Mouse (Mus musculus): ENCODE measurements around the gene Tinf2. TPM values are rescaled to one million over a fixed set of nuclear protein-coding genes. Genes with fewer than 3 reads are reported as not detected.
A peak's percentile ranks its signal among the peaks of the same experiment; 100 is the strongest.

Gene Tinf2
- polyA plus RNA-seq, 1 experiment from 2014 or later = 21.0 TPM

DNA sequence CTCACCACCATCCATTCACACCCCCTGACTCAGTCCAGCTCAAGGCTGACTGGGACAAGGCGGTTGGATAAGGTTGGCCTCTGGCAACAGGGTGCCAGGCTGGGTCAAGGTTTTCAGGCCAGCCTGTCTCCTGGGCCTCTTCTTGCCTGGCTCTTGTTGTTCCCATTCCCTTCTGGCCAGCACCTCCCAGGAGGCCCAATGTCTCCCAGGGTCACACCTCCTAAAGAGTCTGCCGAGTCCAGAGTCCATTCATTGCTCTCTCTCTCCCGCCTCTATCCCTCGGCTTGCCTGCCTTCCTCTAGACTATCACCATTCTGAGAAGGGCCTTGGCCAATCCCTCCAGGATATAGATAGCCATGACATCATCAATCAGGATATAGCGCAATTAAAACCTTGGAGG lies 23.6 kb downstream of the Tinf2 start:
- ATAC-seq (ENCODE audit: insufficient read depth) = no peak
- WGBS (ENCODE audit: insufficient replicate concordance) = 83% methylated on average over 5 of the region's 5 CpGs
- Histone ChIP-seq H3K27ac (replicated peaks) (no peak overlapping the region), H3K27me3 (no peaks in the 10 kb centered on the region), H3K4me1 (replicated peaks) (peaks cover 26% of the 10 kb centered on the region), H3K4me2 (no peak overlapping the region), H3K9me3 (replicated peaks) (no peaks in the 10 kb centered on the region), H3K9ac (no peak overlapping the region), H3K4me3 (replicated peaks) (no peak overlapping the region), H3K36me3 (replicated peaks) (peaks cover 32% of the 10 kb centered on the region)

DNA sequence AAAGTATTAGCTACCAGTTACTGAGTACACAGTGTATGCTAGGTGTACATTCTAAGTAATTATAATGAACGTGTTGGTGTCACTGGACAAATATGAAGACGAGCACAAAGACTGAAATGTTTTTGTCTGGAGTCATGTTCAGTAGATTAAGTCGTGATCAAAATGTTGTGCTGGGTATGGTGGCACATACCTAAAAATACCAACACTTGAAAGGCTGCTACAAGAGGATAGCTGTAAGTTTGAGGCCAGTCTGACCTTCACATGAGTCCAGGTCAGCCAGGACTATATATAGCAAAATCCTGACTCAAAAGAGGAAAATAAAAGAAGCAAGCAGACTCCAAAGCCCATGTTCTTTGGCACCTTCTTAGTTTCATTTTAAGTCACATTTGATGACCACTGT lies 24.7 kb downstream of the Tinf2 start:
- ATAC-seq (ENCODE audit: insufficient read depth) = no peak
- H3K36me3 ChIP-seq (replicated peaks) = peaks cover 24% of the 10 kb centered on the region
- no peaks in the 10 kb centered on the region for H3K27me3 ChIP-seq
- no peak overlapping the region for H3K4me3 ChIP-seq (replicated peaks)
- 80% methylated on average over 3 of the region's 3 CpGs for WGBS (ENCODE audit: insufficient replicate concordance)
- no peaks in the 10 kb centered on the region for H3K9me3 ChIP-seq (replicated peaks)
- H3K27ac ChIP-seq (replicated peaks) = no peak overlapping the region
- peaks cover 26% of the 10 kb centered on the region for H3K4me1 ChIP-seq (replicated peaks)
- no peak overlapping the region for H3K4me2 ChIP-seq
- no peak overlapping the region for H3K9ac ChIP-seq

DNA sequence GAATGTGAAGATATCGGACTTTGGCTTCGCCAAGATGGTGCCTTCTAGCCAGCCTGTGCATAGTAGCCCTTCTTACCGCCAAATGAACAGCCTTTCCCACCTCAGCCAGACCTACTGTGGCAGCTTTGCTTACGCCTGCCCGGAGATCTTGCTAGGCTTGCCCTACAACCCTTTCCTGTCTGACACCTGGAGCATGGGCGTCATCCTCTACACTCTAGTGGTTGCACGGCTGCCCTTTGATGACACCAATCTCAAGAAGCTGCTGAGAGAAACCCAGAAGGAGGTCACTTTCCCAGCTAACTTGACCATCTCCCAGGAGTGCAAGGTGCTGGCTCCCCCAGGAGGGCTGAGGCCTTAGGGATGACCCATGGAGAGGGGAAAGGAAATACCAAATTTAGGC lies 30.1 kb downstream of the Tinf2 start:
- Histone ChIP-seq H3K27ac (replicated peaks) (no peak overlapping the region), H3K4me3 (replicated peaks) (no peak overlapping the region), H3K27me3 (no peaks in the 10 kb centered on the region), H3K4me2 (no peak overlapping the region), H3K4me1 (replicated peaks) (peaks cover 10% of the 10 kb centered on the region; the same call in 1 of the 2 replicates), H3K9me3 (replicated peaks) (no peaks in the 10 kb centered on the region), H3K36me3 (replicated peaks) (peaks cover 7% of the 10 kb centered on the region), H3K9ac (no peak overlapping the region)
- no peak for ATAC-seq (ENCODE audit: insufficient read depth)
- WGBS (ENCODE audit: insufficient replicate concordance) = 73% methylated on average over 7 of the region's 7 CpGs

DNA sequence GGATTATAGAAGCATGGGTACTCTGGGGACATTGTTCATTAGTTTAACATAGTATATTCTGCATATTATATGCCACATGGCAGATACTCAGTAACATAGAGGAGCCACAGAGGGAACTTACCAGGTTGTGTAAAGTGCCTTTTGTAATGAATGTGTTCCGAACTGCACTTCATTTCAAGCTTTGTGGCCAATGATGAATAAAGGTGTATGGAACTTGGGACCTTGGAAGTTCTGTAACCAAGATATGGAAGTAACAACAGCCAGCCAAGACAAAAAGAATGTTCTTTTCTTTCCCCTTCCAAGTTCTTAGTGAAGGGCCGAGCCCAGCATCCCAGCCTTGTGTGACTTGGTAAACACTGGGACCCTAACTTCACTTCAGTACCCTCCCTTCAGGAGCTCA lies 31.7 kb downstream of the Tinf2 start, which contains the start of gene Tssk4:
TSS of gene Tssk4 (plus strand) at position 301 of the 400 bp plus-strand sequence.
- peaks cover 25% of the 10 kb centered on the region for H3K4me1 ChIP-seq (replicated peaks)
- no peaks in the 10 kb centered on the region for H3K27me3 ChIP-seq
- WGBS (ENCODE audit: insufficient replicate concordance) = 67% methylated on average over 2 of the region's 2 CpGs
- H3K27ac ChIP-seq (replicated peaks) = no peak within 1 kb of the TSS
- ATAC-seq (ENCODE audit: insufficient read depth) = no peak
- H3K4me3 ChIP-seq (replicated peaks) = no peak within 1 kb of the TSS
- no peak within 1 kb of the TSS for H3K9ac ChIP-seq
- peaks cover 15% of the 10 kb centered on the region for H3K36me3 ChIP-seq (replicated peaks)
- H3K4me2 ChIP-seq = no peak within 1 kb of the TSS
- no peaks in the 10 kb centered on the region for H3K9me3 ChIP-seq (replicated peaks)

DNA sequence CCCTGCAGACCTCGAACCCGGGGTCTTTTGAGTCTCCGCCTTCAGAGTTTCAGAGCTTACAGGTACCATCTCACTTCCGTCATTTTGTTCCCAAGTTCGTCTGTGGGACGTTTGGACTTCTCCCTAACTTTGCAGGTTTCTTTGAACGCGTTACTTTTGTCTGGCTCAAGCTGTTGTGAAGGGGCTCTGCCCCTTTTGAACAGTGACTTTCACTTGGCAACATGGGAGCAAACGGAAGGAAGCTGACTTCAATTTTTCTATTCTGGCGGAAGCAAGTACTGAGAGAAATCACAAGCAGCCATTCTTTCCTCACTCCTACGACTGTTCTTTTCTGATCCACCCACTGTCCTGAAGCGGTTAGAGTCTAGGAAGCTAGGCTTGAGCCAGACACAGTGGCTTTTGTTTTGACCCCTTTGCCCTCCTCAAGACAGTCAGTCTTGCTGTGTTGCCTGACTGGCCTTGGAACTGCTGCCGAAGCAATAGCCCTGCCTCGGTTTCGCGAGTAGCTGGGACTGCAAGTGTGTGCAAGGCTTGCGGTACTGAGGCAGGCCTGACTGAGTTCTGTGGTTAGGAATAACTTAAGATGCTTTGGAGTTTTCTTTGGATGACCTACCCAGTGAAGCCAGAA lies 37.2 kb downstream of the Tinf2 start:
- H3K4me2 ChIP-seq = peak overlapping the region; percentile 90
- WGBS (ENCODE audit: insufficient replicate concordance) = 17% methylated on average over 17 of the region's 17 CpGs
- no peak for ATAC-seq (ENCODE audit: insufficient read depth)

DNA sequence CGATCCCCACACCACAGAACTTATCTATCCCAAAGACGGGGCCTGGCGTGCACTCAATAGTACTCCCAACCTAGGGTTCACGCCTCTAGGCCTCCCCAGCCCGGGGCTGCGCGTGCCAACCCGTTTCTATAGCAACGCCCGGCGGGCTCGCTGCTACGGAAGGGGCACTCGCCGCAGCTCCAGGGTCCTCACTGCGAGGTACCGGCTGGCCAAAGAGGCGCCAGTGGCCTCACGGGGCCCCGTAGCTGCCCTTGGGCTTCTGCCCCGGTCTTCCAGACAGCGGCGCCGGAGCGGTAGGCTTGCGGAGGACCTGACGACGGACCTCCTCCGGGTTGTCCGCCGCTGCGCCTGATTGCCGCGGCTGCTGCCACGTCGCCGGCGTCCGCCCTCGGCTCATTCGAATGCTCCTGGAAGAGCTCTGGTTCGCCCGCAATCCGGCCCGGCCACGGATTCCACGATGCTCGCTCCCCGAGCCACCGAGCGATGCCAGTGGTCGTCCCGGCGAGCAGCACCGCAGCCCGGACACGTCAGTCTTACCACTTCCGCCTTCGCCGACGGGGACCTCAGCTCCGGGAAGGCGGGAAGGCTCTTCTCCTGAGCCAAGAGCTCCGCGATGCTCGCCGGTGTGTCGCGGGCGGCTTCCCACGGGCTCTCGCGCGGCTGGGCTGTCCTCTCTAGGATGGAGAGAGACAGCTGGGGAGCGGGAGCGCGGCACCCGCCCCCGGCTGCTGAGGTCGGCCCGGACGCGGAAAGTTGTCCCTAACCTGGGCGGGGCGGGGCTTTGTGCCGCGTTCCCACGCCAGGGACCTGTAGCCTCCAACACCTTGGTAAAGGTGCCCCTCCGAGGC lies 38.3 kb downstream of the Tinf2 start, which contains the start of gene Tm9sf1:
TSS of gene Tm9sf1 (minus strand) at position 747 of the 848 bp plus-strand sequence.
- Histone ChIP-seq H3K36me3 (replicated peaks) (peaks cover 51% of the 10 kb centered on the region), H3K27me3 (no peaks in the 10 kb centered on the region), H3K9me3 (replicated peaks) (no peaks in the 10 kb centered on the region), H3K4me3 (replicated peaks) (peak within 1 kb of the TSS; percentile 96), H3K9ac (peak within 1 kb of the TSS; percentile 97), H3K27ac (replicated peaks) (peak within 1 kb of the TSS; percentile 91), H3K4me2 (peak within 1 kb of the TSS; percentile 90), H3K4me1 (replicated peaks) (peaks cover 62% of the 10 kb centered on the region)
- ATAC-seq (ENCODE audit: insufficient read depth) = peak; percentile 89
- WGBS (ENCODE audit: insufficient replicate concordance) = under 1% methylated on average over 89 of the region's 89 CpGs

More for the DNA sequence above, 37.2 kb downstream of the Tinf2 start:
- Histone ChIP-seq H3K27ac (replicated peaks) (peak overlapping the region; percentile 91), H3K9ac (peak overlapping the region; percentile 97), H3K36me3 (replicated peaks) (peaks cover 40% of the 10 kb centered on the region), H3K9me3 (replicated peaks) (no peaks in the 10 kb centered on the region), H3K27me3 (no peaks in the 10 kb centered on the region), H3K4me1 (replicated peaks) (peaks cover 62% of the 10 kb centered on the region), H3K4me3 (replicated peaks) (peak overlapping the region; percentile 96)

DNA sequence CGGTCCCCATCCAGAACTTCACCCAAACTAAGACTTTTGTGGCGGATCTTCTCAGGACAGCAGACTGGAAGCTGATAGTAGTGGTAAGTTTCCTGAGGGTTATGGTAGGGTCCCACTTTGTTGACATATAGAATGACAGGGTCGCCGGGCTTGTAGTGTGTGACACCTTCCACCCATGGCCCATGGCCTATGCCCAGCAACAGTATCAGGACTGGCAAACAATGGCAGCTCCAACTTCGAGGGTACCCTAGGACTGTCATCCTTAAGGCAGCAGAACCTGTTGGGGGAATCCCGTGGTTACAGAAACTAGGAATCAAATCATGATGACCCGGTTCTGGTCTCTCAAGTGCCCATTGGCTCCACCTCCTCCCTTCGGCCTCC lies 39.0 kb downstream of the Tinf2 start:
- WGBS (ENCODE audit: insufficient replicate concordance) = 19% methylated on average over 8 of the region's 8 CpGs
- ATAC-seq (ENCODE audit: insufficient read depth) = no peak; the same call in 1 of the 2 replicates
- H3K4me1 ChIP-seq (replicated peaks) = peaks cover 62% of the 10 kb centered on the region
- peaks cover 57% of the 10 kb centered on the region for H3K36me3 ChIP-seq (replicated peaks)
- peak overlapping the region; percentile 90 for H3K4me2 ChIP-seq
- H3K9me3 ChIP-seq (replicated peaks) = no peaks in the 10 kb centered on the region
- H3K4me3 ChIP-seq (replicated peaks) = peak overlapping the region; percentile 96
- H3K27ac ChIP-seq (replicated peaks) = peak overlapping the region; percentile 91
- H3K9ac ChIP-seq = peak overlapping the region; percentile 97
- H3K27me3 ChIP-seq = no peaks in the 10 kb centered on the region

DNA sequence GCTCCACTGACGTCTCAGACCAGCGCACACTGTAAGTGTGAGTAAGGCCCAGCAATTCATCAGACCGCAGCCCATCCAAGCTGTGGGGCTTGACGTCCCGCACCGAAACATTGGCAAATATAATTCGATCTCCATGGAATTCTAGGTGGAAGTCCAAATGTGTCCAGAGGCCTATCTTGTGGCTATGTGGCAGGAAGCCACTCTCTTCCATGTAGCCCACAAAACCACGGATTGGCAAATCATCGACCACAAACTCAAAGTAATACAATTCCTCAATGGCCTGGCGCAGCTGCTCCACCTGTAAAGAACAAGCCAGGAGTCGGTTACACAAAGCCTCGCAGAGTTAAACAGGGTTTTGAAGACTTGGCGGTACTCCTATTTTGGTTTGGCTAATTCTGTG lies 40.3 kb downstream of the Tinf2 start:
- Histone ChIP-seq H3K27me3 (no peaks in the 10 kb centered on the region), H3K4me3 (replicated peaks) (peak overlapping the region; percentile 96; the same call in 1 of the 2 replicates), H3K4me1 (replicated peaks) (peaks cover 54% of the 10 kb centered on the region), H3K36me3 (replicated peaks) (peaks cover 62% of the 10 kb centered on the region), H3K4me2 (peak overlapping the region; percentile 90; the same call in 1 of the 2 replicates), H3K27ac (replicated peaks) (no peak overlapping the region), H3K9me3 (replicated peaks) (no peaks in the 10 kb centered on the region), H3K9ac (no peak overlapping the region)
- 84% methylated on average over 13 of the region's 13 CpGs for WGBS (ENCODE audit: insufficient replicate concordance)
- no peak for ATAC-seq (ENCODE audit: insufficient read depth)

DNA sequence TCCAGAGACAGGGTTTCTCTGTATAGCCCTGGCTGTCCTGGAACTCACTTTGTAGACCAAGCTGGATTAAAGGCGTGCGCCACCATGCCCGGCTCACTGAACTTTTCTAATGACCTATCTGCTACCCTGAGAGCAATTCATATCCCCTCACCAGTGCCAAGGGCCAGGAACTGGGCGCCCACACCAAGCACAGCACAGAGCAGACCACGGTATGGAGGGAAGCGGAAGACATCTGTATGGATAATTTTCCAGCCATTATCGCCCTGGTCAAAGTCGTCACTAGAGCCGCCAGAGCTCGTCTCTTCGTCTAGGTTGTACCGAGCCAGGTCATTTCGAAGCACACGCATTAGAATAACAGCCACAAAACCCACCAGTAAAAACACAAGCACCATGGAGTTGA lies 40.8 kb downstream of the Tinf2 start:
- H3K27me3 ChIP-seq = no peaks in the 10 kb centered on the region
- peaks cover 55% of the 10 kb centered on the region for H3K4me1 ChIP-seq (replicated peaks)
- no peak overlapping the region for H3K4me2 ChIP-seq
- H3K9ac ChIP-seq = no peak overlapping the region
- H3K4me3 ChIP-seq (replicated peaks) = no peak overlapping the region
- no peak overlapping the region for H3K27ac ChIP-seq (replicated peaks)
- H3K36me3 ChIP-seq (replicated peaks) = peaks cover 60% of the 10 kb centered on the region
- no peaks in the 10 kb centered on the region for H3K9me3 ChIP-seq (replicated peaks)
- 90% methylated on average over 14 of the region's 14 CpGs for WGBS (ENCODE audit: insufficient replicate concordance)
- no peak for ATAC-seq (ENCODE audit: insufficient read depth)

DNA sequence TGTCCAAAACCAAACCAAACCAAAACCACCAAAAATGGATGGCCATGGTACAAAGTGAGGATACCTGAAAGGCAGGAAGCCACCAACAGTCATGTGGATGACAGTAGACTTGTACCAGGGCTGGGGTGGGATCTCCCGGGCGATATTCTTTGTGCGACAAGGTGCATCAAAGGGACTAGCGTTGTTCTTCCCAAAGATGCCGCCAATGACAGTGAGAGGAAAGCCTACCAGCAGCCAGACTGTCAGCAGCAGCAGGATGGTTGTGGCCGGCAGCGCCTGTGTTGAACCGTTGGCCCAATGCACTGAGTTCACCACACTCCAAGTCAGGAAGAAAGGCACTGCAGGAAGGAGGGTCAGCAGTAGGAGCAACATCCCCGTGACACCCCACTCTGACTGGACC lies 43.8 kb downstream of the Tinf2 start, which contains the start of gene Gm49378:
TSS of gene Gm49378 (minus strand) at position 101 of the 400 bp plus-strand sequence.
- no peak within 1 kb of the TSS for H3K27ac ChIP-seq (replicated peaks)
- no peak within 1 kb of the TSS for H3K9ac ChIP-seq
- H3K9me3 ChIP-seq (replicated peaks) = no peaks in the 10 kb centered on the region
- ATAC-seq (ENCODE audit: insufficient read depth) = no peak
- peaks cover 50% of the 10 kb centered on the region for H3K4me1 ChIP-seq (replicated peaks)
- H3K4me3 ChIP-seq (replicated peaks) = no peak within 1 kb of the TSS
- H3K4me2 ChIP-seq = no peak within 1 kb of the TSS
- H3K36me3 ChIP-seq (replicated peaks) = peaks cover 75% of the 10 kb centered on the region
- no peaks in the 10 kb centered on the region for H3K27me3 ChIP-seq
- 89% methylated on average over 9 of the region's 9 CpGs for WGBS (ENCODE audit: insufficient replicate concordance)

DNA sequence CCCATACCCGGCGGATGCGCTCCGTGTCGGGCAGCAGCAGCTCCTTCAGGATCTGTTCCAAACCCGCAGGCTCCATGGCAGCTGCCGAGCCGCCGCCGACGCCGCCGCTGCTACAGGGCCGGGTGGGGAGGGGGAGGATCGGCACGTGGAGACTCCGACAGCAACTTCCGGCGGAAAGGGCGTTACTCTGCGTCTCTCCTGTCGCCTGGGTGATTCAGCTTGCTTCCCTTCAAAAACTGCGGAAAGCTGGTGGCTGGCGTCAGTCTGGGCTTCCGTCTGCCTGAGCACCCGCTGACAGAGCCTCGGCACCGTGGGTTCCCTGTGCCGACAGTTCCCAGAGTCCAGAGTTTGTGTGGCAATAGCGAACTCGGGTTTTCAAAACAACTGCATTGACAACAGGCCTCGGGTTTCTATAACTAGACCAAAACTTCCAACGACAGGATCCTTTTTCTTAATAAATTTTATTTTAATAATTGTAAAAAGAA lies 46.1 kb downstream of the Tinf2 start, which contains the start of gene Ipo4:
TSS of gene Ipo4 (minus strand) at position 435 of the 485 bp plus-strand sequence.
- ATAC-seq (ENCODE audit: insufficient read depth) = peak; percentile 78
- peak within 1 kb of the TSS; percentile 58 for H3K9ac ChIP-seq
- peaks cover 30% of the 10 kb centered on the region for H3K4me1 ChIP-seq (replicated peaks)
- under 1% methylated on average over 33 of the region's 33 CpGs for WGBS (ENCODE audit: insufficient replicate concordance)
- no peaks in the 10 kb centered on the region for H3K9me3 ChIP-seq (replicated peaks)
- H3K27me3 ChIP-seq = no peaks in the 10 kb centered on the region
- H3K36me3 ChIP-seq (replicated peaks) = peaks cover 84% of the 10 kb centered on the region
- peak within 1 kb of the TSS; percentile 65 for H3K27ac ChIP-seq (replicated peaks)
- peak within 1 kb of the TSS; percentile 97 for H3K4me2 ChIP-seq
- H3K4me3 ChIP-seq (replicated peaks) = peak within 1 kb of the TSS; percentile 67
